Mouse (Mus musculus): ENCODE data around the gene Gm38394.

Gm38394 gene

DNA sequence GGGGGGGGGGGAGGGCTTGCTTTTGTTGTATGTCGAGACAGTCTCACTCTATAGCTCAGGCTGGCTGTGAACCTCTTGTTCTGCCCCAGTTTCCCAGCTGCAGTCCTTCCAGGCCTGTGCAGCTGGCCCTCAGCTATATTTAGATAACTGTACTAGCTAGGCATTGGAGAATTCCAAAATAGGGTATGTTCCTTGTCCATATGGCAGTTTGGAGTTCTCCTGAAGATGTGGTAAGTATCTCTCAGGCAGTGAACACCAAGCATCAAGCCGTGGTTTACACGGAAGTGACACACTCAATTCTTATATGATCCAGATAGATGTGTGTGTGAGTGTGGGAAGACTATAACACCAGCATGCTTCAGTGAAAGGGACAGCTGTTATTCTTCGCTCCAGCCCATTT, 2.3 kb upstream of the Gm38394 start:
- no peak for DNase-seq (ENCODE audit: low spot score)

- DNase-seq (ENCODE audit: low spot score), result no peak
Observed at GRCm38 (mm10) chr1:133662941-133663340, 1.8 kb upstream of the Gm38394 start.

DNA sequence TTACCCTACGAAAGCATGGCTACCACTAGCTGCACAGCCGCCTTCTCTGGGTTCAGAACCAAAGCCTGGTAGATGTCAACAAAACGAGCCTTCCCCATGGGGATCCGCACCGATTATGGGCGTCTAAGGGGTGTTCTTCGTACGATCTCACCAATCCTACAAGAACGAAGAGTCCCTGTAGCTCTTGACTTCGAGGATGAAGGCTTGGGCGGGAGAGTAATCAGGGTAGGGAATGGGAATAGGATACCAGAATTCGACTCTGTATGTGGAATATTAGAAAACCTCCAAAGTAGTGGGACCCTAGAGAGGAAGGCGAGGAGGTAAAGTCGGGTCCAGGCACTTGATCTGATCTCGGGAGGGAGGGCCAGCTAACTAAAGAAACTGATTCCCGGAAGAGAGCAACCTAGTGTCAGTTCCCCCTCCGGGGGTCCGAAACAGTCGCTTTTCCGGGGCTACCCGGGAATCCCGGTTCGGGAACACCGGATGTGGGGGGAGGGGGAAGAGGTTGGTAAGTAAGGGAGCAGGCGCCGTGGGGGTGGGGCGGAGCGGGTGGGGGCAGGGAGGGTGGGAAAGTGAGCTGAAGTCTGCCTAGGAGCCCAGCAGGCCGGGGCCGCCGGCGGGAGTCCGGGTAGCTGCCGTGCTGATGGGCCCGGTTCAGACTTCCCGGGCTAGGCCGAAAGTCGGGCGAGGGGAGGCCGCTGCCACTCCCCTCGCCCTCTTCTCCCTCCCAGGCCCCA, 484 bp downstream of the Gm38394 start, which contains the start of gene Zbed6:
Gene Zbed6, minus strand, starts transcription at position 420 of the 737 bp plus-strand sequence.
- DNase-seq (ENCODE audit: low spot score), result peak; percentile 53

DNA sequence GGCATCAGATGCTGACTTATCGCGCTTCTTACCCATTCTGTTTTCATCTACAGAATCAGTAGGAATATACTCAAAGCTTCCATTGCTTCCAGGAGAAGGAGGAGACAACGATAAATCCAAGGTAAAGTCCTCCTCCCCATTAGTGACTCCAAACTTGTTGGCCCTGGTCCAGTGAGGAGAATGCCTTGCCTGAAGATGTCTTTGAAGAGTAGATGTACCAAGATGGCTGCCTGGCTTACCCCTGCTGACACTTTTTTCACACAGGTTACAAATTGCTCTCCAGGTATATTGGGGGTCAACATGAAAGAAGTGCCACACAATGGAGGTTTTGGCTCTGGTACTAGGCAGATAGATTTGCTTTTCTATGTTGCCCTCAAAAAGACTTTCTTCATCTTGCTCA, 2.2 kb downstream of the Gm38394 start:
- DNase-seq (ENCODE audit: low spot score), result no peak

DNA sequence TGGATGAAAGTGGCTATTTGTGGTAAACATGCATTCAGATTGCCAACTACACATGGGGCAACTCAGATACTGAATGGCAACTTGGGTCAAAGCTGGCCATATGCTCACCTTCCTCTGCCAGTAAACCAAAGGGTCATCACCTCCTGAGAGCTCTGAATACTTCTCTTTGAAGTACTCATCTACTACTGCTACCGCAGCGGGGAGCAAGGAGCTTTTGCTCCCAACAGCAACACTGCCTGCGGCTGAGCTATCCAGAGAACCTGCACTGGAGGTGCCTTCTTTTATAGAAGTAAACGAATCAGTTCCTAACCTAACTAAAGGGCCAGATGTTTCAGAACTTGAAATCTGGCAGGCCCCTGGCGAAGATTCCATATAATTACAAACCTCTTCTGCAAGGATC, 4.3 kb downstream of the Gm38394 start:
- DNase-seq (ENCODE audit: low spot score), result no peak

DNA sequence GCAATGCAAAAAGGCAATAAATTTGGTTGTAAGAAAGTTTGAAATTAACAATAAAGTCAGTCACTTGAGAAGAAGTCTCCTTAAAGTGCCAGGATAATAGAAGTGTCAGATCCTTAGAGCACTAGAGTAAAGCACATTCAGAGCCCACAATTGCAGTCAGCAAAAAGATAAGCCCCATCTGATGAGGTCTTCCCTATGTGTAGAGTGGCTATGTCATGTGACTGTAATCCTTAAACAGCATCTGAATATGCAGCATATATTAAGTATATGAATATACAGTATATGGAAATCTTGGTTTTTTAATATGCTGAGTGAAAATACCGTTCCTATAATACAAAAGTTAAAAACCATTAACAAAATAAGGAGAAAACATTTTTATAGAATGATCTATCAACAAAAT, 8.1 kb downstream of the Gm38394 start:
- DNase-seq (ENCODE audit: low spot score), result no peak

GRCm38 (mm10) chr1:133650288-133651055, 10.6 kb downstream of the Gm38394 start:
- no peak for DNase-seq (ENCODE audit: low spot score)

GRCm38 (mm10) chr1:133645652-133646051, 15.5 kb downstream of the Gm38394 start:
- no peak for DNase-seq (ENCODE audit: low spot score)

- DNase-seq (ENCODE audit: low spot score), result no peak
Observed at GRCm38 (mm10) chr1:133641163-133641562, 20.0 kb downstream of the Gm38394 start.

DNA sequence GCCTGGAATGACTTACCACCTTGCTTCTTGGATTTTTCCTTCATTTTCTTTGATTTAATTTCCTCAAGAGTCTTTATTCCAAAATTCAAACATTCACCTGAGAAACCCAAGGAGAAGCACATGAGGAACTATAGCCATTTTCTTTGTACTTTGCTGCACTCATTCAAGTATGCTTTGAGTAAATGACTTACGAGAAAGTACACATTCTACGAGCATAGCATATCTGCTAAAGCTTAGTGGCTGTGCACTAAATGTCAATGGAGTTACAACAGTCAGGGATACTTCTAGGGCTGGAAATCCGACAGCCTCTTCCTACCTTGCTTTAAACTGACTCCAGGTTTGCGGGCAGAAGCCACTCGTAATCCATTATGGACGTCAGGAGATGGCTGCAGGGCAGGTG, 22.6 kb downstream of the Gm38394 start:
- DNase-seq (ENCODE audit: low spot score), result no peak

- no peak for DNase-seq (ENCODE audit: low spot score)
Observed at GRCm38 (mm10) chr1:133632168-133632567, 28.9 kb downstream of the Gm38394 start.

DNA sequence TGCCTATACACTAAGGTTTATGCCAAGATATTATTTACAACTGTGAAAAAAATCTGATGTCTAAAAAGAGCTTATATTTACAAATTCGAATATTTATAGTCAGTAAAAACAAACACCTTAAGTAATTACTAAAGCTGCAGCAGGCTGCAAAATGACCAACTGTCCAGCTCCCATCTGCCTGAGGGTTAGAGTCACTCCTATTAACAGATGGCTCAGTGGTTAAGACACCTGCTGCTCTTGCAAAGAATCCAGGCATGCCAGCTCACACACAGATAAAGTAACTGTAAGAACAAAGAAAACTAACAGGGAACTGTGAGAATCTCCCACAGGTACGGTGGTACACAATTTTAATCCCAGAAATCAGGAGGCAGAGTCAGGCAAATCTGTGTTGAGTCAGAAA, 36.1 kb downstream of the Gm38394 start:
- DNase-seq (ENCODE audit: low spot score), result no peak

DNA sequence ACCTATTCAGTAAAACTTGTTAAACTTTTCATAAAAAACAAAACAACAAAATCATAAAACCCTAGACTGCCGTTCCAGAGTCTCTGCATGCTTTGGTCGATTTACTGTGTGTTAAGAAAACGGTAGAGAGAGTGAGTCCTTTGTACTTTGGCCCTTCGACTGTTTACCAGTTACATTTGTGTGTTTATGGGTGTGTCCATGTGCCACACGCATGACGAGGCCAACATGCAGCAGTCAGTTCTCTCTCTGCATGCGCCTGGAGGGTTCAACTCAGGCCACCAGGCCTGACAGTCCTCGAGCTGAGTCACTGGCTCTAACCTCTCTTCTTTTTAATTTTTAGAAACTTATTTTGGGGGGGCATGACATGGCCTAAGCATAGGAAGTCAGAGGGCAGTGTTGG, 42.8 kb downstream of the Gm38394 start:
- DNase-seq (ENCODE audit: low spot score), result no peak

DNA sequence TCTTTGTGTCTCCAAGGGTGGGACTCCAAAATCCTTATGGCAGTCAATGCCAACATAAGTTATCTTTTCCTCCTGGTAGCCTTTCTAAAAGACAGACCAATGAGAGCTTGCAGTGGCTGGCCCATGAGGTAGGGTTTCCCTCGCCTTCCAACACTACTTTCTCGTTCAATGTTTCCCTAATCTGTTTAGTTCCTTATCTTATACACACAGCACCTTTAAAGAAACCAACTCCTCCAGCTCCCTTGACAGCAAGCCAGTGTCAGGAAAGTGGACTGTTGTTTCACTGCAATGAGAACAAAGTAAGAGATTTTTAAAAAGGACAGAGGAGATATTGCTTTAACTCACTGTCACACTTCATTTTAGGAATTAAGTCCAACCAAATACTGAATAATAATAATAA, 43.2 kb downstream of the Gm38394 start:
- DNase-seq (ENCODE audit: low spot score), result no peak

GRCm38 (mm10) chr1:133613817-133614216, 47.3 kb downstream of the Gm38394 start:
- DNase-seq (ENCODE audit: low spot score), result no peak

- no peak for DNase-seq (ENCODE audit: low spot score)
Observed at GRCm38 (mm10) chr1:133611436-133611835, 49.7 kb downstream of the Gm38394 start.

- DNase-seq (ENCODE audit: low spot score), result no peak
Observed at GRCm38 (mm10) chr1:133610601-133611000, 50.5 kb downstream of the Gm38394 start.

GRCm38 (mm10) chr1:133609771-133610502, 51.2 kb downstream of the Gm38394 start, which contains the start of gene Snrpe:
Gene Snrpe (minus strand): TSS chr1:133610291.
- DNase-seq (ENCODE audit: low spot score), result peak; percentile 95

- no peak for DNase-seq (ENCODE audit: low spot score)
Observed at GRCm38 (mm10) chr1:133603174-133603573, 57.9 kb downstream of the Gm38394 start.

DNA sequence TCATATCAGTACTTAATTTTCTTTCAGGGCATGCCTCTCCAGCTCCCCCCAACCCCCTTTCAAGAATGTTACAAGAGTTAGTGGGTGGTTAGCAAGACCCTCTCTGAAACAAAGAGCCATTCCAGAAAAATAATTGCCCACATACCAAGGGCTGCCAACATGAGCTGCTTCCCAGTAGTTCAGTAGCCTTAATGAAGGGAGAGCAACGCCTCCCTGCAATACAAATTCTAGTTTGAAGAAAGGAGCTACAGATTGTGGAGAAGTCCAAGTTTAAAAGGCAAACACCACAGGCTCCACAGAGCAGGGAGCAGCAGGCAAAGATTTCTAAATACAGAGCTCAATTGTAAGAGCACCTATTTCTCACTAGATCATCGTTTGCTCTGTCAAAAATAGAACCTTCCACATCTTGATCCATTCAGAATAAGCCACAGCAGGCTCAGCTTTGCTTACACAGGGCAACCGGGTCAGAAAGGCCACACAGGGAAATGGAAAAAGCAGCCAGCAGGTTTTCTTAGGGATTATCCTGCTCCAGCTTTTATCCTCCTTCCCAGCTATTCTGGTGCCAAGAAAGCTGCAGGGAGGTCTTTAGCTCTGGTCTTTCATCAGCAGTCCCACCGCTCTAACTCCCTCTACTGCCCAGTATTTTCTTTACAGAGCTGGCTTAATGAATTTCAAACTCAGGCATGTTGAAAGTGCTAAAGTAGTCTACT, 64.7 kb downstream of the Gm38394 start:
- DNase-seq (ENCODE audit: low spot score), result peak; percentile 13

GRCm38 (mm10) chr1:133585995-133586537, 75.1 kb downstream of the Gm38394 start:
- DNase-seq (ENCODE audit: low spot score), result no peak

DNA sequence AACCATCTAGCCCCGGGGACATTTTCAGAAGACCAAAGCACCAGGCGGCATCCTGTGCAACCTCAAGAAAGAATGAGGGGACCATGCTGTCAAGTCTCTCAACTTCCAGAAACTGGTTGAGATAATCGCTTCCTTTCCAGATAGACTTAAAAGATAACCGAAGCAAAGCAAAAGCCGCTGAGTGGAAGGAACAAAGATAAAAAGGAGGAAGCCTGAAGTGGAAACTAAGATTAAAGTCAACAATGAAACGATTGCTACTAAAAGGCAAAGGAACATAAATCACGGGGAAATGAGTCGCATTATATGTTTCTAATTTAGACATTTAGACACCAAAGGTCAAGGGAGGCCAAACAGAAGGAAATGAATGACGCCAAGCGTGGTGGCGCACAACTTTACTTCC, 89.8 kb downstream of the Gm38394 start:
- DNase-seq (ENCODE audit: low spot score), result no peak
